Mouse (Mus musculus) midbrain, embryonic 16.5 days (tissue): ENCODE results near the gene Map2k2. TPM values are rescaled to one million over a fixed set of nuclear protein-coding genes. Genes with fewer than 3 reads are reported as not detected.

Experiments used
- ATAC-seq: fragments of 200-750 bp; cut with Nextera tagmentation; 2 replicates; pipeline ENCODE4 v1.8.0; 2017; ENCODE audit warnings: moderate TSS enrichment
- H3K27ac ChIP-seq: fragments of 300-500 bp; sonication (generic); 2 replicates; pipeline ENCODE4 v1.5.1; 2014; ENCODE audit warnings: mild to moderate bottlenecking, low read length, mixed read lengths
- H3K27me3 ChIP-seq: fragments of 300-500 bp; sonication (generic); 2 replicates; pipeline ENCODE4 v1.6.1; 2014; ENCODE audit warnings: low read depth, low read length, mixed read lengths; ENCODE audit not compliant: control insufficient read depth, insufficient read depth
- H3K36me3 ChIP-seq: fragments of 300-500 bp; sonication (generic); 2 replicates; pipeline ENCODE4 v1.6.1; 2014; ENCODE audit warnings: mild to moderate bottlenecking, low read length, moderate library complexity, mixed read lengths; ENCODE audit not compliant: control insufficient read depth, insufficient read depth
- H3K4me1 ChIP-seq: fragments of 300-500 bp; sonication (generic); 2 replicates; pipeline ENCODE4 v1.6.1; 2014; ENCODE audit warnings: mild to moderate bottlenecking, low read length, mixed read lengths; ENCODE audit not compliant: control insufficient read depth, insufficient read depth
- H3K4me2 ChIP-seq: fragments of 300-500 bp; sonication (generic); 2 replicates; pipeline ENCODE4 v1.6.1; 2014; ENCODE audit warnings: mild to moderate bottlenecking, low read length, mixed read lengths
- H3K4me3 ChIP-seq: fragments of 300-500 bp; sonication (generic); 2 replicates; pipeline ENCODE4 v1.5.1; 2014; ENCODE audit warnings: low read depth, mild to moderate bottlenecking, low read length, moderate library complexity, mixed read lengths
- H3K9ac ChIP-seq: fragments of 300-500 bp; sonication (generic); 2 replicates; pipeline ENCODE4 v1.6.1; 2014; ENCODE audit warnings: low read depth, low read length, mixed read lengths
- H3K9me3 ChIP-seq: fragments of 300-500 bp; sonication (generic); replicated peaks from 2 replicates; pipeline ENCODE4 v1.6.1; 2014; ENCODE audit warnings: mild to moderate bottlenecking, low read length, mixed read lengths; ENCODE audit not compliant: control insufficient read depth, poor library complexity, severe bottlenecking
- WGBS: fragments of 180-500 bp; shearing (Covaris S2); extraction: QIAGEN DNeasy Blood & Tissue Kit; methylation state at CpG from one replicate; pipeline ENCODE4 v1.1.7; 2014; 5-methylcytosine and 5-hydroxymethylcytosine counted together
- polyA plus RNA-seq: library from polyadenylated mRNA; unstranded; fragments of >200 nt; fragmentation: Nextera tagmentation; extraction: Ambion mirVana; gene quantifications from 2 replicates; pipeline ENCODE4 v1.2.1, GENCODE M21; 2015

Map2k2 gene
- polyA plus RNA-seq, 1 experiment from 2014 or later, result 227 TPM

DNA sequence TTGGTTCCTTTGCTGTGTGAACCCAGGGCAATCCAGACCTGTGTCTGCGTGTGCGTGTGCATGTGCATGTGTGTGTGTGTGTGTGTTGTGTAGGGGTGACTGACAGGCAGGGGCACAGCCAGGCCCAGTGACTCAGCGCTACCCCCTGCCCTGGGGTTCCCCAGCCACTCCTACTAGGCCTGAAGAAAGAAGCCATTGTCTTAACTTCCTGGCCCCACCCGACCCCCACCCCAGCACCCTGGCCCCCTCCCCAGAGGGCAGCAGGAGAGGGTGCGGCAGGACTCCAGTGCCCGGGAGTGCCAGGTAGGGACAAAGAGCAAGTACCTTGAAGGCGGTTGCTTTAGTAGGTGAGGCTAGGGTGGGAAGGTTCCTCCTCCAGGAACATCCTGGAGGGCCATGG is 40.1 kb downstream of the Map2k2 start:
- no peak overlapping the region for H3K4me3 ChIP-seq
- no peaks in the 10 kb centered on the region for H3K27me3 ChIP-seq
- peaks cover 7% of the 10 kb centered on the region for H3K4me1 ChIP-seq
- no peaks in the 10 kb centered on the region for H3K9me3 ChIP-seq
- H3K36me3 ChIP-seq, result peaks cover 52% of the 10 kb centered on the region
- H3K9ac ChIP-seq, result no peak overlapping the region
- WGBS, result 88% methylated on average over 7 of the region's 7 CpGs
- H3K27ac ChIP-seq, result no peak overlapping the region
- no peak for ATAC-seq
- no peak overlapping the region for H3K4me2 ChIP-seq

GRCm38 (mm10) chr10:81146296-81146695 is 40.6 kb downstream of the Map2k2 start:
- peaks cover 5% of the 10 kb centered on the region for H3K4me1 ChIP-seq
- H3K36me3 ChIP-seq, result peaks cover 52% of the 10 kb centered on the region
- no peak overlapping the region for H3K4me3 ChIP-seq
- no peak overlapping the region for H3K4me2 ChIP-seq
- H3K27me3 ChIP-seq, result no peaks in the 10 kb centered on the region
- ATAC-seq, result no peak
- H3K9me3 ChIP-seq, result no peaks in the 10 kb centered on the region
- whole genome bisulfite sequencing, result 80% methylated on average over 2 of the region's 4 CpGs
- H3K27ac ChIP-seq, result no peak overlapping the region
- H3K9ac ChIP-seq, result no peak overlapping the region

- no peak overlapping the region for H3K9ac ChIP-seq
- no peaks in the 10 kb centered on the region for H3K27me3 ChIP-seq
- no peak for ATAC-seq
- no peak overlapping the region for H3K27ac ChIP-seq
- no peaks in the 10 kb centered on the region for H3K4me1 ChIP-seq
- no peaks in the 10 kb centered on the region for H3K9me3 ChIP-seq
- 77% methylated on average over 6 of the region's 6 CpGs for WGBS
- peaks cover 56% of the 10 kb centered on the region for H3K36me3 ChIP-seq
- H3K4me3 ChIP-seq, result no peak overlapping the region
- H3K4me2 ChIP-seq, result no peak overlapping the region
Measured at GRCm38 (mm10) chr10:81151261-81151660, 45.5 kb downstream of the Map2k2 start.

GRCm38 (mm10) chr10:81152609-81153008 is 46.9 kb downstream of the Map2k2 start:
- H3K27ac ChIP-seq, result no peak overlapping the region
- no peaks in the 10 kb centered on the region for H3K27me3 ChIP-seq
- no peaks in the 10 kb centered on the region for H3K9me3 ChIP-seq
- H3K4me2 ChIP-seq, result no peak overlapping the region
- 82% methylated on average over 12 of the region's 12 CpGs for WGBS
- no peak overlapping the region for H3K4me3 ChIP-seq
- ATAC-seq, result no peak
- no peak overlapping the region for H3K9ac ChIP-seq
- no peaks in the 10 kb centered on the region for H3K4me1 ChIP-seq
- H3K36me3 ChIP-seq, result peaks cover 56% of the 10 kb centered on the region

DNA sequence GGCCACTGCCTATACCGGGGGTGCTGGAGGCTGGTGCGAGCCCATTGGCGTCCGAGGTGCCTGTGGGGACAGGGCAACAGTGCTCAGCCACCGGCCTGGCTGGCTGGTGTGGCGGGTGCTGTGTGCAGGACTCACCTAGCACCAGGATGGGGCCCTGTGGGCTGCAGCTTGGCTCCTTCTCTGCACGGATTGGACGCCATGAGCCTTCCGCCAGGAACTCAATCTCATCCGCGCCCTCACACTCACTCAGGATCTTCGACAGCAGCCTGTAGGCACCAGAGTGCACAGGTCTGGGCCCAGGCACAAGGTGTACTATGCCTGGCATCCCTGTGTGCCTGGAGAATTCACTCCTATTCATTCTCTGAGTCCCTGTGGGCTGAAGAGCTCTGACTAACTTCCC is 48.6 kb downstream of the Map2k2 start:
- no peak overlapping the region for H3K4me2 ChIP-seq
- WGBS, result 95% methylated on average over 11 of the region's 12 CpGs
- H3K4me3 ChIP-seq, result no peak overlapping the region
- no peaks in the 10 kb centered on the region for H3K9me3 ChIP-seq
- peaks cover 45% of the 10 kb centered on the region for H3K36me3 ChIP-seq
- H3K27ac ChIP-seq, result no peak overlapping the region
- no peaks in the 10 kb centered on the region for H3K27me3 ChIP-seq
- H3K9ac ChIP-seq, result no peak overlapping the region
- ATAC-seq, result no peak
- H3K4me1 ChIP-seq, result no peaks in the 10 kb centered on the region

GRCm38 (mm10) chr10:81154736-81155135 is 49.0 kb downstream of the Map2k2 start:
- Histone ChIP-seq H3K4me2 (no peak overlapping the region), H3K27ac (no peak overlapping the region), H3K36me3 (peaks cover 43% of the 10 kb centered on the region), H3K4me3 (no peak overlapping the region), H3K4me1 (no peaks in the 10 kb centered on the region), H3K9ac (no peak overlapping the region), H3K9me3 (no peaks in the 10 kb centered on the region), H3K27me3 (no peaks in the 10 kb centered on the region)
- WGBS, result 80% methylated on average over 6 of the region's 6 CpGs
- no peak for ATAC-seq

DNA sequence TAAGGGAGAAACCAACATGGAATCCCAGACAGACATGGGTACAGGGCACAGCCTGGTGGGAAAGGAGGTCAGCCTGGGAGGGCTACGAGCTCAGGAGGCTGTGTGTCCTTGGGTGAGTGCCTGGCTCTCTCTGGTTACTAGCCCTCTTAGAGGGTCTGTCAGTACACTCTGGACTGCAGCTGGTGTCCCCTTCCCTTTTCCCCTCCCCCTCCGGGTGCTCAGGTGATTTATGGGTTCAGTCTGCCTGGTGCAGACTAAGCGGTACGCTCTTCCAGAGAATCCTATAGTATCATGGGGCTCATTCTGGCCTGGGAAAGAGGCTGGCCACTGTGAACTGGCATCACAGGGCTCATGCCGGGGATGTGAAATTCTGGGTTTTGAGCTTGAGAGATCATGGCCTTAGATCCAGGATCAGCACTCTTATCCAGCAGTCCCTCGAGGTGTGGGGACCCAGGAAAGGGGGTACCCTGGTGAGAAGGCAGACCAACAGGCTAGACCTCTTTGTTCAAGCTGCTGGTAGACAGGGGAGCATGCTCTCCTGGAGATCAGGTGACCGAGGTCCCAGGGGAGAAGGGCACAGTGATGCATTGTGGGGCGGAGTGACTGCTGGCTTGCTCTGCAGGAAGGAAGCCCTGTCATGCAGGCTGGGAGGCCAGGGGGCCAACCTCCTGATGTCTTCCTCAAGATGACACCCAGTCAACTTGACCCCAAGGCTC is 56.0 kb downstream of the Map2k2 start:
- Histone ChIP-seq H3K9me3 (no peaks in the 10 kb centered on the region), H3K9ac (no peak overlapping the region), H3K4me1 (peaks cover 12% of the 10 kb centered on the region), H3K27me3 (no peaks in the 10 kb centered on the region), H3K4me3 (no peak overlapping the region), H3K4me2 (no peak overlapping the region), H3K27ac (no peak overlapping the region), H3K36me3 (peaks cover 16% of the 10 kb centered on the region)
- no peak for ATAC-seq
- WGBS, result 88% methylated on average over 8 of the region's 8 CpGs

DNA sequence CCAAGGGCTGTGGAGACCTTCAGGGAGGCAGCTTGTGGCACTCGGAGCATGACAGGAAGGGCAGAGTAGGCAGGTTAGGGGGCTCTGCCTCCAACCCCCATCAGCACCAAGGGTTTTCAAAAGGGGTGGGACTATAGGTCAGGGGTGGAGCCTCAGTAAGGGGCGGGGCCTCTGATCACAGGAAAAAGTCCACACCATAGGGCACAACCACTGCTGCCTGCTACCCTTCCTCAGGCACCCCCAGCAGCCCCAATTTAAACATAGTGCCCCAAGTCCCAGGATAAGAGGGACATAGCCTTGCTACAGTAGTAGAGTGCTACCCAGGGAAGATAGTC is 56.6 kb downstream of the Map2k2 start:
- Histone ChIP-seq H3K4me3 (no peak overlapping the region), H3K27me3 (no peaks in the 10 kb centered on the region), H3K4me2 (no peak overlapping the region), H3K36me3 (peaks cover 11% of the 10 kb centered on the region), H3K9ac (no peak overlapping the region), H3K4me1 (peaks cover 15% of the 10 kb centered on the region), H3K27ac (no peak overlapping the region), H3K9me3 (no peaks in the 10 kb centered on the region)
- WGBS, result 79% methylated on average over 2 of the region's 2 CpGs
- no peak for ATAC-seq

DNA sequence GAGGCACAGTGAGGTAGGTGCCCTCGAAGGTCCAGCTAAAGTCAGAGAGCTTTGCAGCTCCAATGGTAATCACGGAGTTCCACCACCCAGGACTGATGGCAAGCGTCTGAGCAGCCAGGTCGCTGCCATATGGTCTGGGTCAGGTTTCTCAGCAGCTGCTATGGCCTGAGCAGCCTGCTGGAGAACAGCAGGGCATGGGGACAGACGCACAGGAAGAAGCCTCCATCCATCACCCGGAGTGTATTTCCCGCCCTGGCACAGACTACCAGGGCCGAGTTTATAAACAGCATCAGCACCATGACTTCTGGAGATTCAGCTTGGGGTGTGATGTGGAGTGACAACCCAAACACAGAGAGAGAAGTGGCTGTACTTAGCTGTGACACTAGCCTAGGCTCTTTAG is 59.4 kb downstream of the Map2k2 start:
- H3K4me2 ChIP-seq, result no peak overlapping the region
- no peak overlapping the region for H3K9ac ChIP-seq
- no peaks in the 10 kb centered on the region for H3K9me3 ChIP-seq
- H3K4me3 ChIP-seq, result no peak overlapping the region
- ATAC-seq, result no peak
- no peaks in the 10 kb centered on the region for H3K27me3 ChIP-seq
- peaks cover 24% of the 10 kb centered on the region for H3K4me1 ChIP-seq
- WGBS, result 85% methylated on average over 8 of the region's 8 CpGs
- H3K27ac ChIP-seq, result no peak overlapping the region
- peaks cover 6% of the 10 kb centered on the region for H3K36me3 ChIP-seq
